Mouse (Mus musculus) MEL (cell line): ENCODE results near the gene Samd13. TPM values are rescaled to one million over a fixed set of nuclear protein-coding genes. Genes with fewer than 3 reads are reported as not detected.

ENCODE experiments used
- DNase-seq: peaks from one replicate; pipeline ENCODE4 v3.0.0; 2011; ENCODE audit warnings: low read depth, low spot score
- H3K27ac ChIP-seq: 2 replicates; pipeline ENCODE4 v1.5.1; 2012; ENCODE audit warnings: low read depth, mild to moderate bottlenecking, control low read depth, low read length, moderate library complexity; ENCODE audit not compliant: control insufficient read depth
- H3K27me3 ChIP-seq, 2 experiments: fragments of 150-350 bp in 1 of 2; sonication (generic) in 1 of 2; 2 replicates each; pipeline ENCODE4 v1.6.1; 2012; ENCODE audit warnings: low read length in 2 of 2, mild to moderate bottlenecking in 2 of 2, improper control_type of control experiment in 1 of 2, moderate library complexity in 1 of 2; ENCODE audit not compliant: insufficient read depth in 2 of 2, control insufficient read depth in 1 of 2
- H3K36me3 ChIP-seq, 2 experiments: 2 replicates each; pipeline ENCODE4 v1.6.1; 2012 to 2014; ENCODE audit warnings: low read length in 2 of 2, improper control_type of control experiment in 1 of 2, inconsistent platforms in 1 of 2, mild to moderate bottlenecking in 1 of 2; ENCODE audit not compliant: insufficient read depth in 2 of 2, control insufficient read depth in 1 of 2
- H3K4me1 ChIP-seq, 2 experiments: fragments of 150-350 bp in 1 of 2; sonication (generic) in 1 of 2; 2 replicates each; pipeline ENCODE4 v1.6.1; 2012; ENCODE audit warnings: low read length in 2 of 2, improper control_type of control experiment in 1 of 2, mild to moderate bottlenecking in 1 of 2; ENCODE audit not compliant: insufficient read depth in 2 of 2, control insufficient read depth in 1 of 2
- H3K4me3 ChIP-seq, 2 experiments: fragments of 150-350 bp in 1 of 2; sonication (generic) in 1 of 2; 2 replicates each; pipeline ENCODE4 v1.5.1; 2012; ENCODE audit warnings: low read depth in 2 of 2, low read length in 2 of 2, mild to moderate bottlenecking in 2 of 2, moderate library complexity in 2 of 2, control low read depth in 1 of 2, improper control_type of control experiment in 1 of 2; ENCODE audit not compliant: control insufficient read depth in 1 of 2, insufficient read depth in 1 of 2
- H3K79me2 ChIP-seq: 2 replicates; pipeline ENCODE4 v1.6.1; 2012; ENCODE audit warnings: mild to moderate bottlenecking, low read length, moderate library complexity; ENCODE audit not compliant: control insufficient read depth, poor library complexity, insufficient read depth
- H3K9ac ChIP-seq: 2 replicates; pipeline ENCODE4 v1.6.1; 2012; ENCODE audit warnings: low read depth, mild to moderate bottlenecking, control low read depth, low read length, moderate library complexity; ENCODE audit not compliant: control insufficient read depth, poor library complexity, severe bottlenecking
- H3K9me3 ChIP-seq: fragments of 150-350 bp; sonication (generic); replicated peaks from 2 replicates; pipeline ENCODE4 v1.6.1; 2012; ENCODE audit warnings: mild to moderate bottlenecking, low read length, improper control_type of control experiment, moderate library complexity; ENCODE audit not compliant: insufficient read depth
- CHD1 ChIP-seq: IDR thresholded peaks from 2 replicates; pipeline ENCODE4 v1.6.1; 2012; ENCODE audit warnings: low read depth, mild to moderate bottlenecking, inconsistent platforms, low read length, improper control_type of control experiment
- E2F4 ChIP-seq: IDR thresholded peaks from 2 replicates; pipeline ENCODE4 v1.6.1; 2011; ENCODE audit warnings: low read depth, low read length, improper control_type of control experiment, borderline replicate concordance
- ELF1 ChIP-seq: IDR thresholded peaks from 2 replicates; pipeline ENCODE4 v1.6.1; 2014; ENCODE audit warnings: low read depth, mild to moderate bottlenecking, inconsistent platforms, low read length, improper control_type of control experiment, moderate library complexity
- ETS1 ChIP-seq: IDR thresholded peaks from 2 replicates; pipeline ENCODE4 v1.6.1; 2012; ENCODE audit warnings: low read depth, mild to moderate bottlenecking, inconsistent platforms, low read length, improper control_type of control experiment, moderate library complexity
- GATA1 ChIP-seq: IDR thresholded peaks from 2 replicates; pipeline ENCODE4 v1.6.1; 2011; ENCODE audit warnings: low read depth, low read length, improper control_type of control experiment
- MAX ChIP-seq: IDR thresholded peaks from 2 replicates; pipeline ENCODE4 v1.6.1; 2011; ENCODE audit warnings: low read length, improper control_type of control experiment
- MAZ ChIP-seq: IDR thresholded peaks from 2 replicates; pipeline ENCODE4 v1.6.1; 2012; ENCODE audit warnings: low read depth, mild to moderate bottlenecking, inconsistent platforms, low read length, improper control_type of control experiment
- MXI1 ChIP-seq: IDR thresholded peaks from 2 replicates; pipeline ENCODE4 v1.6.1; 2011; ENCODE audit warnings: mild to moderate bottlenecking, low read depth, low read length, improper control_type of control experiment
- MYB ChIP-seq: IDR thresholded peaks from 2 replicates; pipeline ENCODE4 v1.6.1; 2011; ENCODE audit warnings: mild to moderate bottlenecking, low read depth, low read length, improper control_type of control experiment
- POLR2AphosphoS2 ChIP-seq: IDR thresholded peaks from 2 replicates; pipeline ENCODE4 v1.6.1; 2011; ENCODE audit warnings: low read length, improper control_type of control experiment
- RAD21 ChIP-seq: IDR thresholded peaks from 2 replicates; pipeline ENCODE4 v1.6.1; 2011; ENCODE audit warnings: mild to moderate bottlenecking, low read depth, low read length, improper control_type of control experiment
- RCOR1 ChIP-seq: IDR thresholded peaks from 2 replicates; pipeline ENCODE4 v1.6.1; 2012; ENCODE audit warnings: low read depth, mild to moderate bottlenecking, inconsistent platforms, low read length, improper control_type of control experiment
- SIN3A ChIP-seq: IDR thresholded peaks from 2 replicates; pipeline ENCODE4 v1.6.1; 2012; ENCODE audit warnings: low read length, improper control_type of control experiment, inconsistent platforms
- ZKSCAN1 ChIP-seq: IDR thresholded peaks from 2 replicates; pipeline ENCODE4 v1.6.1; 2012; ENCODE audit warnings: low read depth, mild to moderate bottlenecking, inconsistent platforms, low read length, improper control_type of control experiment, moderate library complexity
- ZNF384 ChIP-seq: IDR thresholded peaks from 2 replicates; pipeline ENCODE4 v1.6.1; 2012; ENCODE audit warnings: low read depth, mild to moderate bottlenecking, inconsistent platforms, low read length, improper control_type of control experiment
- polyA plus RNA-seq, 2 experiments: library from polyadenylated mRNA; stranded (reverse) in 1 of 2; unstranded in 1 of 2; fragments of >175 nt in 1 of 2; fragments of >200 nt in 1 of 2; gene quantifications; 2 replicates each; pipeline versions ENCODE4 v1.2.1 to v1.2.4; 2012; ENCODE audit warnings: low replicate concordance in 2 of 2, low read depth in 1 of 2; ENCODE audit not compliant: insufficient read length in 2 of 2, insufficient read depth in 1 of 2, missing spikeins in 1 of 2
- total RNA-seq: library from RNA; depleted of rRNA; stranded (reverse); fragments of 300-350 nt; gene quantifications from 2 replicates; pipeline ENCODE4 v1.2.3, GENCODE M21; 2012

Gene Samd13
- total and polyA plus RNA-seq, 3 experiments, result 1.1 to 1.2 TPM; not detected in 1

DNA sequence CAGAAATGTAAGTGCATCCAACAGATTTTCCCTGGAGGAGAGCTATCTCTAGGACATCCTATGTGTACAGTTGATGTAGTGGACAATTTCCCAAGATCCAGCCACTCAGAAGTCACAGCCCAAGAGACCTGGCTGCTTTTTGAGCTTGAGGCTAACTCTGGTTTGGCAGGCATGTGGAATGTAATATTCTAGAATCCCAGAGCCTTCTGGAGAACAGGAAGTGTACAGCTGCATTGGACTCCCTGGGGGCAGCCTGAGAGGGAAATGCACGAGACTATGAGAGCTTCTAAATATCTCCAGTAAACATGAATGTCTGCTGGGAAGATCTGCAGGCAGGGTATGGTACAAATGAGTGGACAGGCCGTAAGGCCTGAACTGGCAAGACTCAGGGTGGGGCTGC, 14.3 kb downstream of the Samd13 start:
- TF ChIP-seq ETS1, result no peak
- TF ChIP-seq POLR2AphosphoS2, result no peak
- no peaks in the 10 kb centered on the region for H3K9me3 ChIP-seq
- DNase-seq, result no peak
- H3K9ac ChIP-seq, result no peak overlapping the region
- H3K4me3 ChIP-seq, result no peak overlapping the region
- no peaks in the 10 kb centered on the region for H3K4me1 ChIP-seq
- H3K27me3 ChIP-seq, result no peaks in the 10 kb centered on the region
- no peaks in the 10 kb centered on the region for H3K36me3 ChIP-seq
- H3K27ac ChIP-seq, result no peak overlapping the region
- H3K79me2 ChIP-seq, result no peaks in the 10 kb centered on the region

DNA sequence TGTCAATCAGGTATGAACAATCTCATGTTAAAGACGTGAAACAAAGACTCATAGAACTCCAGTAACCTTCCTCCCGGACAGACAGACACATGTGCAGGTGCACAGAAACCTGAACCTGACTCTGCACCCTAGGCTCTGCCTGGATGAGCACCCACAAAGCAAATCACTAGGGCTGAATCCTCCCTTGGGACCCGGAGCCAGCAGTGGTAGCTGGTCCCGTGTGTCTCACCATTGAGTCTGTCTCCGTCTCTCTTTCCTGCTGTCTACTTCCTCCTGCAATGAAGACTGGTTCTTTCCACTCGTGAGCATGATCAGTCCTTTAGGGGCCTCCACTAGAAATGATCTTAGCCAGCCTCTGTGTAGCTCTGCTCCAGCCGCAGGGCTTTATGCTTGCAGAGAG, 23.5 kb downstream of the Samd13 start:
- TF ChIP-seq ZKSCAN1 (no peak), CHD1 (no peak), ZNF384 (no peak), MXI1 (no peak), SIN3A (no peak), MYB (no peak), RAD21 (no peak), RCOR1 (no peak), GATA1 (no peak), ELF1 (no peak), E2F4 (no peak), MAZ (no peak), POLR2AphosphoS2 (no peak), MAX (no peak)
- H3K9ac ChIP-seq, result no peak overlapping the region
- no peak overlapping the region for H3K4me3 ChIP-seq
- no peaks in the 10 kb centered on the region for H3K4me1 ChIP-seq
- H3K36me3 ChIP-seq, result no peaks in the 10 kb centered on the region
- DNase-seq, result no peak
- no peaks in the 10 kb centered on the region for H3K9me3 ChIP-seq
- no peaks in the 10 kb centered on the region for H3K79me2 ChIP-seq
- no peaks in the 10 kb centered on the region for H3K27me3 ChIP-seq
- H3K27ac ChIP-seq, result no peak overlapping the region

DNA sequence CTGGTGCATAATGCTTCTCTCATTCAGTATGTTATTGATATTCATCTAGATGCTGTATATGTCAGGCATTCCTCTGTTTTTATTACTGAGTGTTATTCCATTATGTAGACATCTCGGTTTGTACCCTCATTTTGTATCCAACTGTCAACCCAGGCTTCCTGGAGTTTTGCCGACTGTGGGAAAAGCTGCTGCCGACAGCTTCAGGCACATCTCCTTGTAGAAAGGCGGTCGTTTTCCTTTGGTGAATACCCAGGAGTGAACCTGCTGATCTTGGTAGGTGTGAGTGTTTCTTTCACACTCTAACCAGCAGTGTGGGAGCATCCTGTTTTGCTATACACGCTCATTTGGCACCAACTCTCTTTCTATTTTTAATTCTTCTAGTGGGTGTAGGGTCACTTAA, 24.4 kb downstream of the Samd13 start:
- no peak overlapping the region for H3K27ac ChIP-seq
- H3K36me3 ChIP-seq, result no peaks in the 10 kb centered on the region
- no peak overlapping the region for H3K9ac ChIP-seq
- DNase-seq, result no peak
- no peaks in the 10 kb centered on the region for H3K79me2 ChIP-seq
- H3K4me1 ChIP-seq, result no peaks in the 10 kb centered on the region
- no peak for TF ChIP-seq CHD1
- no peak overlapping the region for H3K4me3 ChIP-seq
- H3K9me3 ChIP-seq, result no peaks in the 10 kb centered on the region
- H3K27me3 ChIP-seq, result no peaks in the 10 kb centered on the region
